Mouse (Mus musculus) gastrocnemius, adult 2 months (tissue): ENCODE measurements around the gene Rpl19. TPM values are rescaled to one million over a fixed set of nuclear protein-coding genes. Genes with fewer than 3 reads are reported as not detected.

Experiments used
- DNase-seq: peaks from one replicate; pipeline ENCODE4 v3.0.0; 2022
- H3K27ac ChIP-seq: fragments of 200-600 bp; 2 replicates; pipeline ENCODE4 v1.8.1; 2022; ENCODE audit warnings: mild to moderate bottlenecking
- H3K4me3 ChIP-seq: fragments of 200-600 bp; 2 replicates; pipeline ENCODE4 v1.8.1; 2022; ENCODE audit warnings: mild to moderate bottlenecking, moderate library complexity
- CTCF ChIP-seq: fragments of 200-600 bp; IDR thresholded peaks from 2 replicates; pipeline ENCODE4 v1.8.1; 2022; ENCODE audit warnings: antibody characterized with exemption, mild to moderate bottlenecking, moderate library complexity
- intact Hi-C: fragments of 180-260 bp; cut with DNase I; formaldehyde crosslinking; loops from one replicate; pipeline ENCODE4 v1.15.1; 2025
- microRNA-seq: library from miRNA; unstranded; fragments of <30 nt; microRNA quantifications from one replicate; pipeline ENCODE4 v1.2.0, GENCODE M21; 2021
- total RNA-seq, 2 experiments: library from RNA; stranded (reverse); gene quantifications; 2 replicates each; pipeline ENCODE4 v1.2.3; 2021

The Rpl19 gene
- total RNA-seq, 2 experiments from 2014 or later = 404 to 490 TPM

GRCm38 (mm10) chr11:98073442-98073841 is 46.9 kb downstream of the Rpl19 start:
- TF ChIP-seq CTCF = no peak
- no peak overlapping the region for H3K4me3 ChIP-seq
- intact Hi-C loops = no loop called here
- no peak for DNase-seq
- H3K27ac ChIP-seq = no peak overlapping the region

- DNase-seq = peak; percentile 88
- intact Hi-C loops = loop anchor here (1.0 kb wide), 1 partner anchor 44 kb away; no protein-coding TSS in a partner anchor
- no peak overlapping the region for H3K4me3 ChIP-seq
- no peak overlapping the region for H3K27ac ChIP-seq
- peak; percentile 92 for TF ChIP-seq CTCF
Observed at GRCm38 (mm10) chr11:98075195-98075808, 48.8 kb downstream of the Rpl19 start.

- peak; percentile 79 for DNase-seq
- Histone ChIP-seq H3K4me3 (no peak overlapping the region), H3K27ac (peak overlapping the region; percentile 61)
- TF ChIP-seq CTCF = no peak
- intact Hi-C loops = no loop called here
Observed at GRCm38 (mm10) chr11:98077086-98077485, 50.6 kb downstream of the Rpl19 start.

Small RNA genes lying within 50 kb of the gene (microRNA-seq; reads per million reads assigned to microRNA genes)
- gene Gm27597 = not detected

Other genes starting within 250 kb of the Rpl19 start
- 100 to 1,000 TPM; 385 to 521 TPM for gene Rpl23, start 244.3 kb upstream of the Rpl19 start, total RNA-seq
- 10 to 100 TPM; 10.0 to 16.8 TPM for gene Lasp1, start 227.7 kb upstream of the Rpl19 start, total RNA-seq
- under 1 TPM; 0.23 to 0.50 TPM for gene B230217C12Rik, start 185.9 kb upstream of the Rpl19 start, total RNA-seq
- under 1 TPM; 0.14 to 0.20 TPM for gene Fbxo47, start 142.6 kb upstream of the Rpl19 start, total RNA-seq
- 1 to 10 TPM; 3.0 to 3.1 TPM for gene Plxdc1, start 40.3 kb upstream of the Rpl19 start, total RNA-seq
- under 1 TPM; 0.31 to 0.47 TPM for gene Arl5c, start 30.5 kb upstream of the Rpl19 start, total RNA-seq
- gene Cacnb1, start 3.7 kb upstream of the Rpl19 start, total RNA-seq = 100 to 1,000 TPM; 199 to 214 TPM
- gene Stac2, start 26.8 kb downstream of the Rpl19 start, total RNA-seq = under 1 TPM in 1 of 2 experiments, not detected in 1; 0.11 TPM
- gene Fbxl20, start 123.7 kb downstream of the Rpl19 start, total RNA-seq = 1 to 10 TPM; 8.2 to 9.7 TPM
- 10 to 100 TPM; 26.4 to 33.1 TPM for gene Med1, start 166.6 kb downstream of the Rpl19 start, total RNA-seq
- gene Cdk12, start 176.3 kb downstream of the Rpl19 start, total RNA-seq = 10 to 100 TPM; 14.2 to 17.1 TPM